Mouse (Mus musculus): ENCODE results near the gene Osgin1.

GRCm38 (mm10) chr8:119436933-119437332 is 3.0 kb downstream of the Osgin1 start:
- TF ChIP-seq CTCF (IDR thresholded peaks at IDR 0.05; ENCODE audit: low read depth) = no peak
- TF ChIP-seq EP300 (optimal IDR thresholded peaks at IDR 0.05) = no peak
